Mouse (Mus musculus) hindbrain, postnatal 0 days (tissue): ENCODE measurements around the gene Nos1ap. TPM values are rescaled to one million over a fixed set of nuclear protein-coding genes. Genes with fewer than 3 reads are reported as not detected.

Source experiments
- ATAC-seq: fragments of 200-750 bp; cut with Nextera tagmentation; 2 replicates; pipeline ENCODE4 v1.8.0; 2017; ENCODE audit warnings: mild to moderate bottlenecking, moderate TSS enrichment, moderate library complexity
- DNase-seq: peaks from one replicate; pipeline ENCODE4 v3.0.0-alpha.2; 2015; ENCODE audit warnings: low spot score
- H3K27ac ChIP-seq: fragments of 300-500 bp; sonication (generic); 2 replicates; pipeline ENCODE4 v1.5.1; 2014; ENCODE audit warnings: mild to moderate bottlenecking
- H3K27me3 ChIP-seq: fragments of 300-500 bp; sonication (generic); 2 replicates; pipeline ENCODE4 v1.6.1; 2014; ENCODE audit warnings: low read length, mixed read lengths; ENCODE audit not compliant: insufficient read depth
- H3K36me3 ChIP-seq: fragments of 300-500 bp; sonication (generic); 2 replicates; pipeline ENCODE4 v1.6.1; 2014; ENCODE audit warnings: low read length, mixed read lengths; ENCODE audit not compliant: insufficient read depth
- H3K4me1 ChIP-seq: fragments of 300-500 bp; sonication (generic); 2 replicates; pipeline ENCODE4 v1.6.1; 2014; ENCODE audit warnings: antibody characterized with exemption, low read length, mixed read lengths; ENCODE audit not compliant: insufficient read depth
- H3K4me2 ChIP-seq: fragments of 300-500 bp; sonication (generic); 2 replicates; pipeline ENCODE4 v1.6.1; 2014; ENCODE audit warnings: low read depth, mild to moderate bottlenecking, low read length, moderate library complexity, mixed read lengths
- H3K4me3 ChIP-seq: fragments of 300-500 bp; sonication (generic); 2 replicates; pipeline ENCODE4 v1.5.1; 2014; ENCODE audit warnings: low read length
- H3K9ac ChIP-seq: fragments of 300-500 bp; sonication (generic); replicated peaks from 2 replicates; pipeline ENCODE4 v1.6.1; 2014; ENCODE audit warnings: mild to moderate bottlenecking, low read length, moderate library complexity, mixed read lengths
- H3K9me3 ChIP-seq: fragments of 300-500 bp; sonication (generic); 2 replicates; pipeline ENCODE4 v1.6.1; 2016; ENCODE audit warnings: low read length, mixed read lengths
- CTCF ChIP-seq: IDR thresholded peaks from 2 replicates; pipeline ENCODE4 v1.5.1; 2016; ENCODE audit warnings: antibody characterized with exemption, control low read depth, low read depth
- WGBS: fragments of 180-500 bp; shearing (Covaris S2); extraction: QIAGEN DNeasy Blood & Tissue Kit; methylation state at CpG from one replicate; pipeline ENCODE4 v1.1.7; 2014; 5-methylcytosine and 5-hydroxymethylcytosine counted together
- polyA plus RNA-seq: library from polyadenylated mRNA; unstranded; fragments of >200 nt; fragmentation: Nextera tagmentation; extraction: Ambion mirVana; gene quantifications from 2 replicates; pipeline ENCODE4 v1.2.1, GENCODE M21; 2015
- total RNA-seq: library from RNA; depleted of rRNA; stranded (reverse); fragments of >200 nt; gene quantifications from 2 replicates; pipeline ENCODE4 v1.2.3, GENCODE M21; 2014

Nos1ap gene
- total and polyA plus RNA-seq, 2 experiments from 2014 or later = 10.1 to 12.4 TPM

DNA sequence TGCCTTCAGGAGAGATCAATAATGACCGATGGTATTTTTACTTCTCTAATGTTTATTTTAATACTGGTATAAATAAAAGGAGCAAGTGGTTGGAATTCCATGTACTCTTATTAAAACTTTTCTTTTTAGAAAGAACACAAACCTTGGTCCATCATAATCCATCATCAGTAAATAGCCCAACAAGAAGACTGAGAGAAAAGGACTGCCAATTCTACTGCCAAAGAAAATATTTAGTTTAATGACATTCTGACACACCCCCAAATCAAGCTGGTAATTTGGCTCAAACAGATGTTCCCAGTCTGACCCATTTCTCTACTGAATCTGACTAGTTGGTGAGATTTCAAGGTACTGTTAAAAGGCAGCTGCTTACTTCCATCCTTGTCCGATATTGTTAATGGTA lies 161.5 kb downstream of the Nos1ap start:
- Histone ChIP-seq H3K27ac (no peak overlapping the region), H3K4me3 (no peak overlapping the region), H3K9ac (no peak overlapping the region), H3K27me3 (no peaks in the 10 kb centered on the region), H3K4me1 (0 out of 2 replicates have a peak, but pooled peaks cover 4% of the 10 kb centered on the region), H3K4me2 (no peak overlapping the region), H3K9me3 (no peaks in the 10 kb centered on the region), H3K36me3 (no peaks in the 10 kb centered on the region)
- 92% methylated on average over 2 of the region's 2 CpGs for WGBS
- DNase-seq (no peak), ATAC-seq (no peak)
- no peak for TF ChIP-seq CTCF

DNA sequence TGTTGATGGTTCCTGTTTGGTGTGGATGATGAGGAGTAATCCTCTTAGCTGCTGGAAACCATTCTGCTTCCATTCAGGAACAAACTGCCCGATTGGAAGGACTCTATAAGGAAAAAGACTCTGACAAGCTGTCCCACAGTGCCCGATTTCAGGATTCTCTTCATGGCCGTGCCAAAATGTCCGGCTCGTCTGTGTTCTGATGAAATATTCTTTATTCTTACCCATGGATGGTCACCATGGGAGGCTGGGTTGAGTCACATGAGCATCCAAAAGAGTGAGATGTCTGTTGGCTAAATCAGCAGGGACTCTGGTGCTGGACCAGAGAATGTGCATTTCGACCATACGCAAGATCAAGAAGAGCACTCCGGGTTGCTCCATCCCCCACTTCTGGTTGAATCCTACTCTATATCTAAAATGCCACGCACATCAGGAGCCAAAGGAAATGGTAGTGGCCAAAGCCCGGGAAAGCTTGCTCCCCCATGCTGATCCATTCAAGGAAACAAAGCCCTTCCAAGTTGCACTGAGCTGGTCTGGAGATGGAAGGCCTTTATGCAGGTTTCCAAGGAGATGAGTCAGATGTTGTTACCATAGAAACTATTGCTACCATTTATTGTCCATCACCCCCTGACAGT lies 165.3 kb downstream of the Nos1ap start:
- Histone ChIP-seq H3K9ac (no peak overlapping the region), H3K36me3 (no peaks in the 10 kb centered on the region), H3K4me3 (no peak overlapping the region), H3K4me1 (no peaks in the 10 kb centered on the region), H3K9me3 (no peaks in the 10 kb centered on the region), H3K27me3 (no peaks in the 10 kb centered on the region), H3K4me2 (no peak overlapping the region), H3K27ac (peak overlapping the region; percentile 27; the same call in 1 of the 2 replicates)
- TF ChIP-seq CTCF = no peak
- DNase-seq (peak; percentile 79), ATAC-seq (peak; percentile 94)
- 19% methylated on average over 10 of the region's 10 CpGs for WGBS

DNA sequence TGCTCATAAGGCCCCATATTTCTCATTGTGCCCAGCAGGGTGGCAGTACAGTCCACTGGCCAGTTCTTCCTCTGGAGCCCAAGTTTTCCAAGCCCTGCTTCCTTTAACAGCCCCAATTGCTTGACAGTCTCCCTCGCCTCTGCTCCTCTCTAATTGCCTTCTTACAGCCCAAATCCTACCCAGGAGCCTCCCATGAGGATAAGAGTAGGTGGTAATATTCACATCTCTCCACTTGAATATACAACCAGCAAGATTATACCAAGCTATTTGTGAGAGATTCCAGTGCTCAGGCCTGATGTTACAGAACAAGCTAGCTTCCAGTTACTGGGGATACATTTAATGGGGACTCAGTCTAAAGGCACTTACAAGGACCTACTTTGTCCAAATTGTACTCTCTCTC lies 166.6 kb downstream of the Nos1ap start:
- H3K36me3 ChIP-seq = no peaks in the 10 kb centered on the region
- H3K4me3 ChIP-seq = no peak overlapping the region
- no peaks in the 10 kb centered on the region for H3K27me3 ChIP-seq
- no peak overlapping the region for H3K9ac ChIP-seq
- no peak overlapping the region for H3K4me2 ChIP-seq
- H3K27ac ChIP-seq = no peak overlapping the region
- no peak for DNase-seq
- ATAC-seq = no peak
- WGBS = 78% methylated on average over 1 of the region's 1 CpGs
- H3K9me3 ChIP-seq = no peaks in the 10 kb centered on the region
- no peaks in the 10 kb centered on the region for H3K4me1 ChIP-seq
- TF ChIP-seq CTCF = no peak

DNA sequence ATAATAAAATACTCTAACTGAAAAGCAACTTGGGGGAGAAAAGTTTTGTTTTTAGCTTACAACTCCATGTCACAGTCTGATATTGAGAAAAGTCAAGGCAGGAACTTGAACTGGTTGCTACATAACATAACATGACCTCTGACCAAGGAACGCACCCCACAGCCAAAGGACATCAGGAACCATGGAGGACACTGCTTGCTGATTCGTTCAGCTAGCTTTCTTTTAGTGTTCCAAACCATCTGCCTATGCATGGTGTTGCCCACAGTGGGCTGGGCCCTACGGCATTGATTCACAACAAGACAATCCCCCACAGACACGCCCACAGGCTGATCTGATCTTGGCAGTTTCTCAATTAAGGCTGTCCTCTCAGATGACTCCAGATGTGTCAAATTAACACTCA lies 167.5 kb downstream of the Nos1ap start:
- DNase-seq = no peak
- H3K27ac ChIP-seq = no peak overlapping the region
- no peaks in the 10 kb centered on the region for H3K36me3 ChIP-seq
- no peaks in the 10 kb centered on the region for H3K4me1 ChIP-seq
- no peak overlapping the region for H3K9ac ChIP-seq
- no peak overlapping the region for H3K4me2 ChIP-seq
- no peak overlapping the region for H3K4me3 ChIP-seq
- H3K27me3 ChIP-seq = no peaks in the 10 kb centered on the region
- no peaks in the 10 kb centered on the region for H3K9me3 ChIP-seq
- TF ChIP-seq CTCF = no peak
- ATAC-seq = no peak
- 72% methylated on average over 4 of the region's 4 CpGs for WGBS

DNA sequence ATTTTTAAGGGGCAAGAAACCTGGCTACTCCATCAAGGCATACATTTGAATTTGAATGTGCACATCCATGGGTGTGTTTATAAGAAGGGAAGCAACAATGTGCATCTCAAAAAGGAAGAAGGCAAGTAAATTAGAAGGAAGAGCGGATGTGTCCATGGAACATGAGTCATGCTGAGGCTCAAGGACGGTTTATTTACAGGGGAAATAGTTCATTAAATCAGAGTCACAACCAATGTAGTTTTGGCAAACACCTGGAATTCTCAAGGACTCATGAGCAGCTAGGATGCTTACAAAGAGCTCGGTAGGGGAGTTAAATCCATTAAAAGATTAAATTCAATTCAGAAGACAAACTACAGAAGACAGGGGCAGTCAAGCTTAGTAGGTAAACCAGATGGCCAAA lies 169.7 kb downstream of the Nos1ap start:
- ATAC-seq (no peak), DNase-seq (no peak)
- Histone ChIP-seq H3K4me2 (no peak overlapping the region), H3K36me3 (no peaks in the 10 kb centered on the region), H3K27ac (no peak overlapping the region), H3K9me3 (no peaks in the 10 kb centered on the region), H3K9ac (no peak overlapping the region), H3K4me1 (no peaks in the 10 kb centered on the region), H3K4me3 (no peak overlapping the region), H3K27me3 (no peaks in the 10 kb centered on the region)
- no peak for TF ChIP-seq CTCF
- 80% methylated on average over 3 of the region's 3 CpGs for WGBS

DNA sequence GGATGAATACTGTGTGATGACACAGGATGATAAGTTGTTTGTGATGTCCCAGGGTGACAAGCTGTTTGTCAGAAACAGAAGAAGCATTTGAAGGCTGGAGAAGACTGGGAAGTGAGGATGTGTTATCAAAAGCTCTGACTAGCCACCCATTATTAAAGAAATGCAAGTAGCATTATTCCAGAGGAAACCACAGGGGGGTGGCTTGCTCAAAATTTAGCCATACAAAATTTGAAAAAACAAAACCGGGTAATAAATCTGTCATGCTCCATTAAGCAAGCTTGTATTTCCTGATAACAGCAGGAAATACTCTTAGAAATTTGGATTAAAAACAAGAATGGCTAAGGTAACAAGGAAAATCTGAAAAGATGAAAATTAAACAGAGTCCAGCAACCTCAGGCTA lies 171.5 kb downstream of the Nos1ap start:
- H3K4me1 ChIP-seq = no peaks in the 10 kb centered on the region
- WGBS = 43% methylated on average over 1 of the region's 1 CpGs
- DNase-seq (no peak), ATAC-seq (no peak)
- H3K4me2 ChIP-seq = no peak overlapping the region
- no peaks in the 10 kb centered on the region for H3K9me3 ChIP-seq
- no peak overlapping the region for H3K9ac ChIP-seq
- no peak overlapping the region for H3K27ac ChIP-seq
- no peak overlapping the region for H3K4me3 ChIP-seq
- H3K27me3 ChIP-seq = no peaks in the 10 kb centered on the region
- H3K36me3 ChIP-seq = no peaks in the 10 kb centered on the region
- TF ChIP-seq CTCF = no peak

DNA sequence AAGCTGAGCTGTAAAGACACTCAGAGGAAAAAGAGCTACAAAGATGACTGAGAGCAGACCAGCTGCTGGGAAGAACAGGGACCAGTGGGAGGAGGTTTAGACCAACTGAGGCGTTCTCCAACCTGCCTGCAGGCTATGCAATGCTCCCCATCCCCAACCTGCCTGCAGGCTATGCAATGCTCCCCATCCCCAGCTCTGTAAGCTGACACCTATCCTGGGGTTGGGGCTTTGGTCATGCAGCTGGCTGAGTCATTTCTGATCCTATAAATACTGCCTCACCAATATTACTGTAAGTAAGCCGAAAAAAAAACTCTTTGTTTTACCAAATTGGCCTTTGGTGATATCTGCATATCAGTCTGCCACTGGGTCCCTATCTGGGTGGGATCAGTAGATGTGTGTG lies 172.7 kb downstream of the Nos1ap start:
- Histone ChIP-seq H3K4me3 (no peak overlapping the region), H3K4me2 (no peak overlapping the region), H3K9me3 (no peaks in the 10 kb centered on the region), H3K36me3 (no peaks in the 10 kb centered on the region), H3K9ac (no peak overlapping the region), H3K27me3 (no peaks in the 10 kb centered on the region), H3K4me1 (no peaks in the 10 kb centered on the region), H3K27ac (no peak overlapping the region)
- no peak for ATAC-seq
- WGBS = 67% methylated on average over 2 of the region's 2 CpGs
- DNase-seq = no peak
- no peak for TF ChIP-seq CTCF
